Mouse (Mus musculus): ENCODE results near the gene Pramef20. TPM values are rescaled to one million over a fixed set of nuclear protein-coding genes. Genes with fewer than 3 reads are reported as not detected.
"Not testable (repeated sequence)": the region's sequence is repeated elsewhere in the genome, so short reads cannot be mapped to it uniquely, and the experiment has no call there.

Pramef20 gene
- polyA plus RNA-seq (2012; rRNA removed), result not detected in 2 replicates

DNA sequence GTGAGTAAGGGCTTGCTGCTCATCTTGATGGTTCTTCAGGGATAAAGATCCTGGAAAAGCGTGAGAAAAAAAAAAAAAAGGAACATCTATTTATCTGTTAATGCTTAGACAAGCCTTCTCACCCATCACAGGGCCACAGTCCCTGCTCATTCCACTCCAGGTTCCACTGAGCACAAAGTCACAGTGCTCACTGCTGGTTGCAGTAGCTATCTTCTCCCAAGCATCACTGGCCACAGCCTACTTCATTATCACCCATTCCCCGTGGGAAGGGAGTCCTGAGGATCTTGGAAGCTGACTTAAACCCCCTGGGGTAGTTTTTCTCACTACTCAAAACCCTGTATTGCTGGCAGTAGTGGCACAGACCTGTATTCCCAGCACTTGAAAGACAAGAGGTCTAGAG is at the start of gene Pramef20:
Gene Pramef20 (minus strand): TSS at position 23 of the 400 bp plus-strand sequence.
- no peak for DNase-seq (ENCODE audit: low read depth)

DNA sequence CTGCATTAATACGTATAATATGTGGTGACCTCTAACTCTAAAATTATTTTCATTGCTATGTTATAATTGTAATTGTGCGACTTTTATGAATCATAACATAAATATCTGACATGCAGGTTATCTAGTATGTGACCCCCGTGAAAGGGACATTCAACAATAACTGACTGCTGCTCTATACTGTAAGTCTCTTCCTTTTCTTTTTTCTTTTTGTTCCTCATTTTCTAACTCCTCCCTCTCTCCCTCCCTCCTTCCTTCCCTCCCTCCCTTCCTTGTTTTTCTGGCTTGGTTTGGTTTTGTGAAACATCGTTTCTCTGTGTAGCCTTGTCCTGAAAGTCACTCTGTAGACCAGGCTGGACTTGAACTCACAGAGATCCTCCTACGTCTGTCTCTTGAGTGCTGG is 46.9 kb upstream of the Pramef20 start:
- no peak for DNase-seq (ENCODE audit: low read depth)

DNA sequence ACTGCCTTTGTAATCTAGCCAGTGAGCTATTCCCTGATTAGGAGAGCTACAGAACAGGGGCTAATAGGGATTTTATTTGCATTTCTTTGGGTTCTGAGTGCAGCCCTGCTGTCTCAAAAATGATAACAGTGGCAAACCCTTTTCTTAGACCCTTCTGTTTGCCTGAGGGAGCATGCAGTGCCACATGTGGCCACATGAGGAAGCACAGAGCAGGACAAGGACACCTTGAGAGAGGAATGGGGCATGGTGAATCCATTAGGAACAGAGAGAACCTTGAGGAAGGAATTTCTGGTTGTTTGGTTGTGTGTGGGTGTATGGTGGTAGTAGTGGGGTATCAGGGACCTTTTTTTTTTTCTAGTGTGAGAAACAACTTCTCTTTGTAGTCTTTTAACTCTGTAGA is 42.9 kb upstream of the Pramef20 start:
- no peak for DNase-seq (ENCODE audit: low read depth)

DNA sequence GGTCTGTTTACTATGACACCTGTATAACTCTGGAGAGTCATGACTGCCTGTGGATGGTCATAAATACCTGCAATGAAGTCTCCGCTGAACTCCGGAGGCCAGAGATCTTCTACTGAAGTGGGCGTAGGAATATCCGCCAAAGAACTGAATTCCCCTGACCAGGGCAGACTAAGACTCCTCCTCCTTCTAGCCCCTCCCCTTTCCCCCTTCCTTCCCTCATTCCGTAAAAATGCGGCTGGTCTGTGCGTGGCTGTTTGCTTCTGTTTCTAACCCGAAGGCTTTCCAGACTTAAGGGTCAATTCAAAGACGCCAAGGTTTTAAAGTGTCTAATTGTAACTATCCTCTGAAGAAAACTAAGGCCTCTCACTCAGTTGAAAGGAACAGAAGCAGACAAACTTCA is 30.6 kb upstream of the Pramef20 start, which contains the start of gene Pramef12:
Gene Pramef12 (minus strand): TSS at position 175 of the 400 bp plus-strand sequence.
- DNase-seq (ENCODE audit: low read depth), result no peak

DNA sequence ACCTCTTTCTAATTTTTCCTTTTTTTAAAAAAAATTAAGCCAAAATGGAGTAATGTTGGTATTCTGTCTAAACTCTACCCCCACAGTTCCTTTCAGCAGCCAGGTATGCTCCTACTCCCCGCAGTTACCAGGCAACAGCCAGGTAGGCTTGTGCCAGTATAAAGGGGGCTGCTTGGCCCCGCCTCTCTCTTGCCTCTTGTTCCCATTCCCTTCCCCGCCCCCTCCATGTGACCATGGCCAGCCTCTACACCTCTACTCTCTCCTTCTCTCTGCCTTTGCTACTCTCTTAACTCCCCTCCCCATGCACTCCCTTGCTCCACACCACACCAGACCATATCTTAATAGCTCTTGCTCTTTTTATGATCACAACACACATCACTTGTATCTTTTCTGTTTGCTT is 28.5 kb upstream of the Pramef20 start:
- no peak for DNase-seq (ENCODE audit: low read depth)

DNA sequence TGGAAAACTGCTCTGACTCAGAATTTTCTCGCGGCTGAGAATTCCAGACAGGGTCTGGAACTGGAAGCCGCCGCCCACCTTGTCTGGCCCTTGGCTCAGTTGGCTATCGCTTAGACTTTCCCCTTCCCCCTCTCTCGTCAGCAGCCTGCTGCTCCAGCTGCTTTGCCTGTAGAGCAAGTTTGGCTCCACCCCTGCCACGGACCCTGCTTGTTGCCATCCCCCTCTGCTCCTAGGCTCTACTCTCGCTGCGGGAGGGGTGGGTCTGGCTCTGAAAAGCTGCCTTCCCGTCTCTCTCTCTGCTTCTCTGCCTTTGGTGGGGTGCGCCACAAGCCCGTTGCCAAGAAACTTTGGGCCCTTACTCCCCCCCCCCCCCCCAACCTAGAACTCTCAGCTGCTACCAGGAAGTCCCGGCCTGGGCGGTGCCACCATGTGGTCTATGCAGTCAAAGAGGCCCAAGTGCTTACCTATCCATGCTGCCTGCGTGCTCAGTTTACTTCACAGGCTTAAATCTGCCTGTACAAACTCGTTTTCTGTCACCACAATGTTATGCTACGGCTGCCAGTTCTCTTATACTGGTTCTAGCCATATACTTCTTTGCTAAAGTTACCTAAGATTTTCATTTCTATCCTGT is 26.8 kb upstream of the Pramef20 start:
- no peak for DNase-seq (ENCODE audit: low read depth)

DNA sequence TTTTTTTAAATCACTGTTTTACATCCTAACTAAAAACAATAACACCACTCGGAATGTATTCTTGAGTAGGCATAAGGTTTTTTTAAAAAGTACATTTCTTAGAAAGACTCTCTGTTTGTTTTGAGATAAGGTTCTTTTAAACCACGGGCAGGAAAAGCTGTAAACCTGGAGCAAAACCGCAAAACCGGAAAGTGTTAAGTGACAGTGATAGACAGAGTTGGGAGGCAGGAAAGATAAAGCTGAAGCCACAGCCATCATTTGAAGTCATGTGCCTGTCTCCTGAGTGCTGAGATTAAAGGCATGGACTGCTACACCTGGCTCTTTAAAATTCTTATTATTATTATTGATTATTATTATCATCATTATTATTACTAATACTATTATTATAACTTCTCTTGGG is 25.0 kb upstream of the Pramef20 start:
- DNase-seq (ENCODE audit: low read depth), result no peak

DNA sequence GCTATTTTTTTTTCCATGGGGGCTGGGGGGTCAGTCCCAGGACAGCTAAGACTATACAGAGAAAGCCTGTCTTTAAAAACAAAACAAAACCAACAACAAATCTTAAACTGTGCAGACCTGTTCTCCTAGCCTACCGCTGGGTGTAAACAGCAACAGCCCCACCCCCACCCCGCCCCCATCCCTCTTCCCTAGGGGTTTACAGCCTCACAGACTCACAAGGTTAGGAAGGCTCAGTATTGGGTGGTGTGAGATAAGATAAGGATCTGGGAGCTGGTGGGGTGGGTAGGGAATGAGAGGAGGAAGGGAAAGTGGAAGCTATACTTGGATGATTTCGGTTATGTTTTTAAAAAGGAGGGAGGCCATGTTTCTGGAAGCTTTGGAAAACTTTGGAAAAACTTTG is 18.6 kb upstream of the Pramef20 start:
- DNase-seq (ENCODE audit: low read depth), result no peak

DNA sequence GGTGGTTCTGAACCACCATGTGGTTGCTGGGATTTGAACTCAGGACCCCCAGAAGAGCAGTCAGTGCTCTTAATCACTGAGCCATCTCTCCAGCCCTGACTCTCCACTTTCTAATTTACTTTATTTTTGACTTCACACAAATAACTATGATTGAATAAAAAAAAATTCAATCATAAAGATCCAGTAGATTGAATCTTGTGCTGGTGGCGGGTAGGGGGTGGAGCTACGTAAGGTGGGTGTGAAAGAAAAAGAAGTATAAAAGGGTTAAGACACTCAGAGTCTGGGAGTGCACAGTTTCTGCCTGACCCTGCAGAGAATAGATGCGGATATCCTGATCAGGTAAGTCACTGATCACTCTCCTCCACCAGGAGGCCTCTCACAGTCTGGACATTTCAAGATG is 20.1 kb downstream of the Pramef20 start, which contains the start of gene Gm13119:
Gene Gm13119 (plus strand): TSS at position 301 of the 400 bp plus-strand sequence.
- DNase-seq (ENCODE audit: low read depth), result not testable (repeated sequence)

DNA sequence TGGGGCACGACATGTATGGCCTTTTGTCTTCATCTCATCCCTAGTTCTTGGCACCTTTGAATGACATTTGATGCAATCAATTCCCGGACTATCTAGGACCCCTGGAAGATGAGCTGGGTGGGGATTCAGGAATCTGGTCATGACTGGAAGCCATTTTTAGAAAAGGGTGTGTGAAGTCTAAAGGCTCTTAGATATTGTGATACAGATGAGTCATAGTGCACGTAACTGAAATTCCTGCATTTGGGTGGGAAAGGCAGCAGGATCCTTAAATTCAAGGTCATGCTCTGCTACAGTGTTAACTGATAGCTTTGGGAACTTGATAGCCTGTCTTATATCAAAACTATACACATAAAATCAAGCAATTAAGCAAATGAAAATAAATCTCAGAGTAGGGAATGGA is 41.9 kb downstream of the Pramef20 start:
- DNase-seq (ENCODE audit: low read depth), result not testable (repeated sequence)

DNA sequence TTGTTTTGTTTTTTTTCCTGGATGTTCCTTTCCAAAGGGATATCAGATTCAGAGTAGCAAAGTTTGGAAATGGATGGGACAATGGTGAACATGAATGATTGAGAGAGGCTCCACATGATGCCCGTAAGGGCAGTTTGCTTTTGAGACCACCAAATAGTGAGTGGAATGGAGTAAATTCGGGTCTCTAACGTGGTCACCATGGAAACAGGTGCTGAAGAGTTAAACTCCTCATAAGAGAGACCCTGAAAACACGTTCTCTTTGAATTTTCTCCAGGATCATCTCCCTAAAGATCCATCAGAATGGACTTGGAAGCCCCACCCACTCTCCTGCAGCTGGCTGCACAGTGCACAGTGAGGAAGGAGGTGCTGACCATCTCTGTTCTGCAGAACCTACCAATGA is 47.8 kb downstream of the Pramef20 start, which contains the start of gene Gm13128:
Gene Gm13128 (plus strand): TSS at position 301 of the 400 bp plus-strand sequence.
- DNase-seq (ENCODE audit: low read depth), result not testable (repeated sequence)

Other genes starting within 250 kb of the Pramef20 start
- gene Oog3, start 215.3 kb downstream of the Pramef20 start, polyA plus RNA-seq (2012; rRNA removed), result not detected in 2 replicates
- not detected in 2 replicates for gene Oog2, start 187.2 kb downstream of the Pramef20 start, polyA plus RNA-seq (2012; rRNA removed)
- gene C87977, start 164.6 kb downstream of the Pramef20 start, polyA plus RNA-seq (2012; rRNA removed), result not detected in 2 replicates
- gene Pramel5, start 97.4 kb downstream of the Pramef20 start, polyA plus RNA-seq (2012; rRNA removed), result 0.05 TPM in 1 of 2 replicates, not detected in the other
- gene Gm13128, start 47.7 kb downstream of the Pramef20 start, polyA plus RNA-seq (2012; rRNA removed), result not detected in 2 replicates
- gene Gm13119, start 20.0 kb downstream of the Pramef20 start, polyA plus RNA-seq (2012; rRNA removed), result not detected in 2 replicates
- gene Pramef12, start 30.5 kb upstream of the Pramef20 start, polyA plus RNA-seq (2012; rRNA removed), result 5.5 and 6.4 TPM in 2 replicates
- gene 1700012P22Rik, start 60.8 kb upstream of the Pramef20 start, polyA plus RNA-seq (2012; rRNA removed), result 0.55 and 0.95 TPM in 2 replicates
- gene Gm9944, start 75.4 kb upstream of the Pramef20 start, polyA plus RNA-seq (2012; rRNA removed), result not detected in 2 replicates
- gene Aadacl3, start 85.8 kb upstream of the Pramef20 start, polyA plus RNA-seq (2012; rRNA removed), result not detected in 2 replicates
- gene 9430007A20Rik, start 141.9 kb upstream of the Pramef20 start, polyA plus RNA-seq (2012; rRNA removed), result not detected in 2 replicates
- gene Gm13124, start 187.2 kb upstream of the Pramef20 start, polyA plus RNA-seq (2012; rRNA removed), result not detected in 2 replicates
- not detected in 2 replicates for gene Aadacl4, start 235.8 kb upstream of the Pramef20 start, polyA plus RNA-seq (2012; rRNA removed)

Measured in gonadal fat pad, adult 2 months (tissue).